Mouse (Mus musculus): ENCODE measurements at regions not wholly inside any gene's neighbourhood (a gene's known extent, or its start where the extent isn't known, plus 50 kb on each side); places are given as distances from the start of the nearest gene placed in this dataset.

GRCm38 (mm10) chr1:121227233-121227594 lies 105.2 kb downstream of the Insig2 start:
- no peak for DNase-seq

GRCm38 (mm10) chr1:121243576-121243975 lies 88.8 kb downstream of the Insig2 start:
- DNase-seq, result peak; percentile 16

More at GRCm38 (mm10) chr1:121227233-121227594, 105.2 kb downstream of the Insig2 start:
- intact Hi-C loops (cut with DNase I; ENCODE audit: low total_unique reads), result loop anchor here (5.0 kb wide), 1 partner anchor 1005 kb away; no protein-coding TSS in a partner anchor

GRCm38 (mm10) chr1:121247556-121247955 lies 84.8 kb downstream of the Insig2 start:
- intact Hi-C loops (cut with DNase I; ENCODE audit: low total_unique reads), result no loop called here
- DNase-seq, result no peak

More at GRCm38 (mm10) chr1:121243576-121243975, 88.8 kb downstream of the Insig2 start:
- intact Hi-C loops (cut with DNase I; ENCODE audit: low total_unique reads), result no loop called here

- intact Hi-C loops (cut with DNase I; ENCODE audit: low total_unique reads), result no loop called here
Measured at GRCm38 (mm10) chr1:121249081-121249480, 83.3 kb downstream of the Insig2 start.

GRCm38 (mm10) chr1:121250686-121251085 lies 81.7 kb downstream of the Insig2 start:
- intact Hi-C loops (cut with DNase I; ENCODE audit: low total_unique reads), result loop anchor here (5.0 kb wide), 1 partner anchor 152 kb away; no protein-coding TSS in a partner anchor

More at GRCm38 (mm10) chr1:121249081-121249480, 83.3 kb downstream of the Insig2 start:
- no peak for DNase-seq

GRCm38 (mm10) chr1:121252056-121252455 lies 80.3 kb downstream of the Insig2 start:
- intact Hi-C loops (cut with DNase I; ENCODE audit: low total_unique reads), result loop anchor here (5.0 kb wide), 1 partner anchor 150 kb away; no protein-coding TSS in a partner anchor
- no peak for DNase-seq

More at GRCm38 (mm10) chr1:121250686-121251085, 81.7 kb downstream of the Insig2 start:
- DNase-seq, result no peak

GRCm38 (mm10) chr1:121254196-121254595 lies 78.2 kb downstream of the Insig2 start:
- DNase-seq, result no peak
- intact Hi-C loops (cut with DNase I; ENCODE audit: low total_unique reads), result loop anchor here (5.0 kb wide), 1 partner anchor 148 kb away; no protein-coding TSS in a partner anchor

Measured in gastrocnemius, postnatal 14 days (tissue).